Mouse (Mus musculus) urinary bladder, postnatal 10 days (tissue): ENCODE data around the gene Nectin3.

ENCODE experiments used
- DNase-seq: peaks from one replicate; pipeline ENCODE4 v3.0.0; 2022; ENCODE audit warnings: low spot score

Nectin3 gene

GRCm38 (mm10) chr16:46498421-46498789, at the start of gene Nectin3:
TSS of gene Nectin3 (minus strand) at chr16:46498525.
- no peak for DNase-seq

GRCm38 (mm10) chr16:46538092-46538491, 39.8 kb upstream of the Nectin3 start:
- no peak for DNase-seq

DNA sequence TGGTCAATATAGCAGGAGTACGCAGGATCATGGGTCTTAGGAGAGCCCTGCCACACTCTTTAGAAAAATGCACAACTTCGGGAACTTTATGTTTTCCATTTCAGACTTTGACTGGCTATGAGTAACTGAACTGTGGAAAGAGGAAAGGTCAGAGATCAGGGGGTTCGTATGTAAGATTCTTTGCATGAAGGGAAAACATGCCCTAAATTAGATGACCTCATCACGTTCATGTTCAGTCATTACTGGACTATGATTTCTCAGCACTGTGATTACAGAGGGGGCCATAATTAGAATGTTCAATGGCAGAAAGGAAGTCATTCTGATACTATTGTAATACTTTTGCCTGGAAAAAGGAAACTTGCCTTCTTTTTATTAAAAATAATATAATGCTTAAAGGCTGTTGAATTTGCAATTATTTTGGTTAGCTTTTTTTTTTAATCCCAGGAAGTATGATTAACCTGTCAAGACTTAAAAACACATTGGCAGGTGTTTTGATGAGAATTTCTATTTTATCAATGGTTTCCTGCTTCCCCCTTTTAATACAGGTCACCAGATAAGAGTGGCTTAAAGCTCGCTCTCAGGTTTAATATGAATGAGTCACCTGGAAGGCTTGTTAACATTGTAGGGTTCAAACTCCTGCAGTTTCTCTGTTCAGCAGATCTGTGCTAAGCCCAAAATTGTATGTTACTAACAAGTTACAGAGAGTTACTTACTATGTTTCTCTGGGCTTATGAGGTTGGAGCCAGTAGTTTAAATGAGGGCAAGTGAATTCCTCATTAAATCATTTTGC, 34.3 kb upstream of the Nectin3 start:
- no peak for DNase-seq

DNA sequence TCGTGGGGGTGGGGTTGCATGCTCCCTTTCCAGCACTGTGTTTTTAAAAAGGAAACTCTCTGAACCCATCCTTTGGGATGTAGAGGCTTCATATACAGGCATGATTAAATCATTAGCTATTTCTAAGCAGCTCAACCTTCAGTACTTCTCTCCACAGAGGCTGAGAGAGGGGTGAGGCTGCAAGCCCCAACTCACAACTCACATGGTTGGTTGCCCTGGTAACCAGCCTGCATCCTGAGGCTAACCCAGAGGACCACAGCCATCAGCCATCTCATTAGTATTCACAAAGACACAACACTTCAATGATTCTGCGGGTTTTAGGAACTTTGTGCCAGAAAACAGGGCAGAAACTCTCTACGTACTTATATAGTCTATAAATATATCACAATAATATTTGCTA, 32.7 kb upstream of the Nectin3 start:
- no peak for DNase-seq

DNA sequence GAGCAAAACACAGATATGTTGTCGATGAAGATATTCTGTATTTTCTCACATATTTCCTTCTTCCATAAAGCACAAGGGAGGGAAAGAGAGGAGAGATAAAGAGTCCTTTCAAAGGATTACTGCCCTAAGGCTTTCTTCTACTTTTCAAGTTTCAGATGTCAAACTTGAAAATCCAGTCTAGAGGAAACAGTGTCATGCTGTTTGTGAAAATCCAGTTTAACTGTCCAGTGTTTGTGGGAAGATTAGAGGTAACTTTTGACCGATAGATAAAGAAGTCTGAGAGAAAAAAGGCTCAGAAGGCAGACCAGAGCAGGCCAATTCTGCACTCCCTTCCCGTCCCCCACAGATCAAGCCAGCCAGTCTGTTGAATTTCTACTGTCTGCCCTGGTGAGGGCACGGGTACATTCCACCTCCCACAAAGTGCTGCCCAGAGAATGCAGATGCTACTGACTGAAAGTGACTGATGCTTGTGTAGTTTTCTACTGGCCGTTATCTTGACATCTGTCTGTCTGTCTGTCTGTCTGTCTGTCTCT, 22.6 kb upstream of the Nectin3 start:
- DNase-seq, result no peak

DNA sequence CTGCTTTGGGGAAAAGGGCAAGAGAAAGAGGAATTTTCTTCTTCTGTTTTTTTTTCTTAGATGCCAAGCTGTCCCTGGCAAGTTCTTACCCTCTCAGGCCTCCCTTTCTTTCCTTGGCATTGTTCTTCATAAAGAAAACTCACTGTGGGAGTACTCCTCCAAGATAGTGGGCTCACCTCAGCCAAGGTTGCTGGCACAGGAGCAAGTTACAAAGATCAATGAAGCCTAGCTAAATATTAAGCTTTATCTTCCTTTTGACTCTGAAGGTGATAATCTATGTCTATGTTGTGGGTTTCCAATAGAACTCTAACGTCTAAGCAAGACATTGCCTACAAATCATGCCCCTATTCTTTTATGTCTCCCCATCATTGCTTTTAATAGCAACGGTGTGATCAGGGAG, 21.3 kb upstream of the Nectin3 start:
- no peak for DNase-seq

DNA sequence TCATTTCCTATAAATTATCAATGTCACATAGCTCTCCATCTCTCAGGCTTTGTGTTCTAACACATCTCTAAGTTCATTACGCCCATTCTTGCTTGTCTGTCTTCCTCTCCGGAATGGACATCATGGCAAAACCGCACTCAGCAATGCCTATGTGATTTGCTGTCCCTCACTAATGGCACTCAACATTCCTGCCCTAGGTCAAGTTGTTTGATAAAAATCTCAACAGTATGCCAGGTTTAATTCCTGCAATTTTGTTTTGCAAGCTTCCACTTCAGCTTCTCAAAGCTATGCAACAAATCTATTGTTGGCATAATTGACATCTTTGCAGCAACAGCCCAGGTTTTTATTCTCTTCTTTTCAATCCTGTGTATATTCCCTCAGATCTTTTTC, 9.6 kb upstream of the Nectin3 start:
- no peak for DNase-seq

- DNase-seq, result no peak
Measured at GRCm38 (mm10) chr16:46507260-46507943, 9.1 kb upstream of the Nectin3 start.

DNA sequence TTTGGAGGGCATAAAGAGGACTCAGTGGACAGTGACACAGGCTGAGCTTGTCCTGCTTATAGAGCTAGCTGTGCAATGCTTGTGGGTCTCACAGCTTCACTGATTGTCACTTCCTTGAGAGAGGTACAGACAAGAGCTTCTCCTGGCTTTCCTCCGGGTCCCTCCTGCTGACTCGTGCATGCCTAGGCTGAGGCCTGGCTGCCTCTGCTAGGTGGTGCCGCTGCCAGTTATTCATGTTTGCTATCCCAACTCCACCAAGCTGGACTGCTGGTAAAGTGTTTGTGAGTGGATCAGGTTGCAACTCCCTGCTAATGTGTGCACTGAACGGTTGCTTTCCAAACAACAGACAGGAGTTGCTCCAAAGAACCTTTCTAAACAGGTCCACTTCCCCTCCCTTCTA, 5.7 kb upstream of the Nectin3 start:
- no peak for DNase-seq

DNA sequence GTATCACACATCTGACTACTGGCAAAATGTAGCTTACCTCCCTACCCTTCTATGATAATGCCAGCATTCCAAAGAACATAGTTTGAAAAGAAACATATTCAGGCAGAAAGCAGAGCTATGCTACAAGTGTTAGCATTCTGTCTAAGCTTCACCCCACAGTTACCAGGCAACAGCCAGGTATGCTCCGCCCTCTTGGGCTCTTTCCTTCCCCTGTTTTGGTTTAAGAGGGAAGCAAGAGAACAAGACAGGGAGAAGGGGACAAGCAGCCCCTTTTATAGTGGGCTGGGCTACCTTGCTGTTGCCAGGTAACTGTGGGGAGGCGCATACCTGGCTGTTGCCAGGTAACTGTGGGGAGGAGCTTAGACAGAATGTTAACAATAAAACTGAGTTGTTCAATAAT, 4.0 kb upstream of the Nectin3 start:
- no peak for DNase-seq

DNA sequence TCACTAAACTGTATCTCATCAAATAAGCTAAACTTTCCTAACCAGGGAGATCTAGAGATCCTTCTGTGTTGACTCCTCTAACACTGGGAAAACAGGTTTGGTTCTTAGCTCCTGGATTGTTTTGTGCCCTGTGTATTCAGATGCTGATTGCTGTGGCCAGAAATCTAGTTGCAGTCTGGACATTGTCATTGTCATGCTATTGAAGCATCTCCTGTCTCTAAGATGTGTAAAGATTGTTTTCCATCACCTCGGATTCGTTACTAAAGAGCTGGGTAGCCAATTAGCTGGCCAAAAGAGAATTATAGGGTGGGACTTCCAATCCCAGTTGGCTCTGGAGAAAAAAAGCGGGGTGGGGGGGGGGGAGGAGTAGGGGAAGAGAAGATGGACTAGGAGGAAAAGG, 2.4 kb upstream of the Nectin3 start:
- DNase-seq, result no peak

GRCm38 (mm10) chr16:46497686-46498420, 472 bp downstream of the Nectin3 start:
- no peak for DNase-seq

- peak; percentile 76 for DNase-seq
Measured at GRCm38 (mm10) chr16:46496889-46497685, 1.2 kb downstream of the Nectin3 start.

DNA sequence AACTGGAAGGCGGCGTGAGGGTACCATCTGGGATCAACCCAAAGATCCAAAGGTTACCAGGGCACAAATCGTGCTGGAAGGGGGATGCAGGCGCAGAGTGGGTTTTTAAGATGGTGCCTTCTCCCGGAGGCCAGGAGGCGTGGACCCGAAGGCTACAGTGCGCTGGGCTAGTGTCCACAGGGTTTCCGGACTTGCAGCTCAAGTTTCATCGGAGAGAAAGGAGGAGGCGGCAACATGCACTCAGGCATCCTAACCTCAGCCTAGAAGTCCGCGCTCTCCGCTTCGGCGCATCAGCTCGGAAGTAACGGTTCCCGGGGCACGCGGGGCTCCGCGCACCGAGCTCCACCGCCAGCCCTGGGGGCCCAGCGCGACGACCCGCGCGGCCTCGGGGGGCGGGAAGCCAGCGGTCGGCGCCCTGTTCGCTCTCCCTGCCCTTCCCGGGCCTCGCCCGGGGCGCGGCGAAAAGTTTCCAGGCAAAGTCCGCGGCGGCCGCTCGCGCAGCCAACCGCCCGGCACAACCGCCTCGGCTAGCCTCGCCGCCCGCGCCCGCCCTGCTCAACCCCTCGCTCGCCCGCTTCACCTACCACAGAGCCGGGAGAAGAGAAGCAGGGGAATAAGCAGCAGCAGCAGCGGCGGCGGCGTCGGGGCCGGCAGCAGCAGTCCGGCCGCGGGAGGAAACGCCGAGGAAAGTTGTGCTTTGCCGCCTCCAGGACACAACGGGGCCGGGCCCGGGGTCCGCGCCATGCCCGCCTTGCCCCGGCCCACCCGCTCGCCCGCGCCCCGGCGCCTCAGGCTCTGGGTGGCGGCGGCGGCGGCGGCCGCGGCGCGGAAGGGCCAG, 2.1 kb downstream of the Nectin3 start:
- no peak for DNase-seq

GRCm38 (mm10) chr16:46495201-46495600, 3.1 kb downstream of the Nectin3 start:
- no peak for DNase-seq

DNA sequence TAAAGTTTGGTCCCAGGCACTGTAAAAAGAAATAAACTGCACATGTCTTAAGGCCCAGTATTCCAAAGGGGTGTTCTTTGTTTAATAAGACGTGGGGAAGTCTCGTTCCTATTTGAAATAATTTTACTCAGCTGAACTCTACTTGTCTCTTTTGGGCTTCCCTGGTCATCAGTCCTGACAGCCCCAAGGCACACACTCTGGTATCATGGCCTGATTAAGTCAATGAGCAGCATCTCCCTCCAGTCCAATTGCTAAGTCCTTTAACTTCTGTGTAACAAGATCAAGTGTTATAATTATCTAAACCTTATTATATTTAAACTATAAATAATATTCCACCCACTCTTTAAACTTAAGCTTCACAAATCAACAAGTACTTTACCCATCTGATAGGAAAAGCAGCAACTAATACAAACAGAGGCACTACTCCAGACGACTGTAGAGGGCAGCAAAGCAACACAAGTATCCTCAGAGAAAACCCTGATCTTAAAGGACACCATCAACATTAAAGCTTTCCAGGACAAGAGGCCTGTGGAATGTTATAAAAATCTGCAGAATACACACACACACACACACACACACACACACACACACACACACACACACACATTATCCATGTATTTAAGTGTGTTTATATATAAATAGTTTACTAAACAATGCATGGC, 10.8 kb downstream of the Nectin3 start:
- DNase-seq, result no peak

DNA sequence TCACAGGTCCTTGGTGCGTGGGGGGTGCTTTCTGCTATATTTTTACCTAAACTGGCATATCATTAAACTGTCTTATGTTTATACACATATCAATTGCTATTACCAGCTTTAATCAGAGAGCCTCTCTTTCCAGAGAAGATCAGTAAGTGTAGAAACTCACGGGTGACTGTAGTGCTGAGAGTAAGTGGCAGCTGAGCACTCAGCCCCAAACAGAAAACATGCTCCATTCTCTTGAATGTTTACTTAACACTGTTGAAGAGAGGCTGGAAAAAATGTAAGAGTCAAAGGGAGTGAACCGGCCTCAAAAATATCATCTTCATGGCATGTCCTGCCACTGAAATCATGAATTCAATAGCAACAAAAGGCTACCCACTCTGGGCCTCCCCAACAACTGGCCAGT, 21.0 kb downstream of the Nectin3 start:
- no peak for DNase-seq

GRCm38 (mm10) chr16:46451421-46451820, 46.9 kb downstream of the Nectin3 start:
- DNase-seq, result no peak

- DNase-seq, result no peak
Measured at GRCm38 (mm10) chr16:46449013-46449412, 49.3 kb downstream of the Nectin3 start.

- no peak for DNase-seq
Measured at GRCm38 (mm10) chr16:46431317-46431716, 67.0 kb downstream of the Nectin3 start.
